Mouse (Mus musculus) kidney, adult 18-20 months (tissue): ENCODE data around the gene Coasy.

ENCODE experiments used
- DNase-seq: peaks from one replicate; pipeline ENCODE4 v3.0.0; 2021

Coasy gene

GRCm38 (mm10) chr11:101082208-101083082 is at the start of gene Coasy:
Gene Coasy (plus strand): TSS chr11:101082565.
- peak; percentile 87 for DNase-seq

GRCm38 (mm10) chr11:101033856-101034500 is 48.4 kb upstream of the Coasy start:
- no peak for DNase-seq

- DNase-seq: no peak
These were observed 47.6 kb upstream of the Coasy start for GRCm38 (mm10) chr11:101034614-101035327.

GRCm38 (mm10) chr11:101035328-101035695 is 47.1 kb upstream of the Coasy start:
- DNase-seq: no peak

- DNase-seq: no peak
These were observed 44.6 kb upstream of the Coasy start for GRCm38 (mm10) chr11:101037795-101038194.

- no peak for DNase-seq
These were observed 36.5 kb upstream of the Coasy start for GRCm38 (mm10) chr11:101045826-101046225.

- no peak for DNase-seq
These were observed 35.9 kb upstream of the Coasy start for GRCm38 (mm10) chr11:101046440-101046839.

- DNase-seq: no peak
These were observed 34.9 kb upstream of the Coasy start for GRCm38 (mm10) chr11:101047502-101047901.

- no peak for DNase-seq
These were observed 32.0 kb upstream of the Coasy start for GRCm38 (mm10) chr11:101050359-101050758.

- no peak for DNase-seq
These were observed 31.3 kb upstream of the Coasy start for GRCm38 (mm10) chr11:101051051-101051493.

- DNase-seq: no peak
These were observed 30.7 kb upstream of the Coasy start for GRCm38 (mm10) chr11:101051617-101052016.

GRCm38 (mm10) chr11:101052751-101053473 is 29.5 kb upstream of the Coasy start:
- no peak for DNase-seq

GRCm38 (mm10) chr11:101053974-101054373 is 28.4 kb upstream of the Coasy start:
- DNase-seq: no peak

GRCm38 (mm10) chr11:101055418-101055817 is 26.9 kb upstream of the Coasy start:
- no peak for DNase-seq

- DNase-seq: no peak
These were observed 25.5 kb upstream of the Coasy start for GRCm38 (mm10) chr11:101056885-101057284.

- peak; percentile 85 for DNase-seq
These were observed 24.5 kb upstream of the Coasy start for GRCm38 (mm10) chr11:101057860-101058259.

GRCm38 (mm10) chr11:101058726-101059125 is 23.6 kb upstream of the Coasy start:
- DNase-seq: no peak

- no peak for DNase-seq
These were observed 22.9 kb upstream of the Coasy start for GRCm38 (mm10) chr11:101059473-101059872.

GRCm38 (mm10) chr11:101060126-101060525 is 22.2 kb upstream of the Coasy start:
- DNase-seq: peak; percentile 61

- no peak for DNase-seq
These were observed 21.3 kb upstream of the Coasy start for GRCm38 (mm10) chr11:101061049-101061448.

- no peak for DNase-seq
These were observed 20.0 kb upstream of the Coasy start for GRCm38 (mm10) chr11:101062165-101062884.
